Mouse (Mus musculus): ENCODE results near the gene Nrp2. TPM values are rescaled to one million over a fixed set of nuclear protein-coding genes. Genes with fewer than 3 reads are reported as not detected.

Gene Nrp2
- total and polyA plus RNA-seq, 3 experiments: not detected

DNA sequence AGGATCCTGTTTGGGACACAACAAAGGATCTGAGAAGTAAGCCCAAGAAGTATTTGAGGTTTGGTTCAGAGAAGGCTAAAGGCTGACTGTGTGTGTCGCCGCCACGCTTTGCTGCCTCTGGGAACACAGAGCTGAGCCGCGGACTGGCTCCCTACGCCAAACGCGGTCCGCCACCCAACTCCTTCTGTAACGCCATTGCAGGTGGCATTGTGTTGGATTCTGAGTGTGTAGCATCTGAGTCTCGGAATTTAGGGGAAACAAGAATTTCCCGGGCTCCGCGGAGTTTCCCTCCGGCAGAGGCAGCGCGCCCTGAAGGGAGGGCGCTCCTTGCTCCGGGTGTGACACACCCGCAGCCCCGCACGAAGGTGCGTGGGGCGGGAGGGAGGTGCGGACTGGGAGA, 342 bp upstream of the Nrp2 start:
- no peaks in the 10 kb centered on the region for H3K27me3 ChIP-seq (ENCODE audit: control insufficient read depth in 1 of 2, insufficient read depth in 2 of 2, low read length in 2 of 2)
- no peaks in the 10 kb centered on the region for H3K4me1 ChIP-seq (ENCODE audit: control insufficient read depth in 1 of 2, insufficient read depth in 2 of 2, low read length in 2 of 2)
- no peak overlapping the region for H3K9ac ChIP-seq (ENCODE audit: control insufficient read depth, low read depth, low read length, poor library complexity, severe bottlenecking)
- no peaks in the 10 kb centered on the region for H3K9me3 ChIP-seq (replicated peaks; ENCODE audit: insufficient read depth, low read length)
- DNase-seq (ENCODE audit: low read depth, low spot score): no peak
- no peak overlapping the region for H3K27ac ChIP-seq (ENCODE audit: control insufficient read depth, low read depth, low read length)
- H3K4me3 ChIP-seq (ENCODE audit: control insufficient read depth in 1 of 2, insufficient read depth in 1 of 2, low read depth in 2 of 2, low read length in 2 of 2): no peak overlapping the region
- no peaks in the 10 kb centered on the region for H3K79me2 ChIP-seq (ENCODE audit: control insufficient read depth, insufficient read depth, low read length, poor library complexity)
- TF ChIP-seq RCOR1 (IDR thresholded peaks at IDR 0.05; ENCODE audit: low read depth, low read length) (no peak), HCFC1 (IDR thresholded peaks at IDR 0.05; ENCODE audit: low read depth, low read length) (no peak), ZMIZ1 (IDR thresholded peaks at IDR 0.05; ENCODE audit: low read depth, low read length) (no peak), ZNF384 (IDR thresholded peaks at IDR 0.05; ENCODE audit: low read depth, low read length) (no peak)
- H3K36me3 ChIP-seq (ENCODE audit: control insufficient read depth in 1 of 2, insufficient read depth in 2 of 2, low read length in 2 of 2): no peaks in the 10 kb centered on the region

DNA sequence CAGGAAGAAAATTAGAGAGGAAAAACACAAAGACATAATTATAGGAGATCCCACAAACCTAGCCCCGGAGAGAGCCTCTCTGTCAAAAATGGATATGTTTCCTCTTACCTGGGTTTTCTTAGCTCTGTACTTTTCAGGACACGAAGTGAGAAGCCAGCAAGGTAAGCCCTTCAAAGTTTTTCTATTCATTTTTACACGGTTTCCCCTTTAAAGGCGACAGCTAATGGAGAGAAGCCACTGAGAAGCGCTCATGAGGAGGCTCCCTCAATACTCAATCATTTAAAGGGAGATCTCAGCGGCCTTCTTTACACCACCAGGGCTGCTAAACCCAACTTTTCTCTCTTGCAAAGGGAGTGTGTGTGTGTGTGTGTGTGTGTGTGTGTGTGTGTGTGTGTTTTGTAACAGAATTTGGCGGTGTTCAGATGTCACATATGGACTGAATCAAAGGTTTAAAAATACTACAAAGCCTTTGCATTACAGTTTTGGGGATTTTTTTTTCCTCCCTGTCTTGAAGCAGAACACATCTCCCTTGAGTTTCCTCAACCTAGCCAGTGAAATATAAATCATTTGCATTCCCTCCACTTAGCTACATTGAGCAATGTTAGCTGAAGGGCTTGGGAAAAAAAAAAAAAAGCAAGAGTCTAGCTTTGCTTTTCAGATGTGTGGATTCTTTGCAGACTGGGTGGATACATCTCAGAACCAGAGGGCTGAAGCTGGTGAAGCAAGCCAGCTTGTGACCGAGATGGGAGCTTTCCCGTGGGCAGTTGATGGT, 1.2 kb downstream of the Nrp2 start:
- Histone ChIP-seq H3K27ac (ENCODE audit: control insufficient read depth, low read depth, low read length) (no peak overlapping the region), H3K9ac (ENCODE audit: control insufficient read depth, low read depth, low read length, poor library complexity, severe bottlenecking) (no peak overlapping the region), H3K36me3 (ENCODE audit: control insufficient read depth in 1 of 2, insufficient read depth in 2 of 2, low read length in 2 of 2) (no peaks in the 10 kb centered on the region), H3K27me3 (ENCODE audit: control insufficient read depth in 1 of 2, insufficient read depth in 2 of 2, low read length in 2 of 2) (no peaks in the 10 kb centered on the region), H3K9me3 (replicated peaks; ENCODE audit: insufficient read depth, low read length) (no peaks in the 10 kb centered on the region), H3K4me1 (ENCODE audit: control insufficient read depth in 1 of 2, insufficient read depth in 2 of 2, low read length in 2 of 2) (no peaks in the 10 kb centered on the region), H3K4me3 (ENCODE audit: control insufficient read depth in 1 of 2, insufficient read depth in 1 of 2, low read depth in 2 of 2, low read length in 2 of 2) (no peak overlapping the region), H3K79me2 (ENCODE audit: control insufficient read depth, insufficient read depth, low read length, poor library complexity) (no peaks in the 10 kb centered on the region)
- DNase-seq (ENCODE audit: low read depth, low spot score): no peak
- TF ChIP-seq ZKSCAN1 (IDR thresholded peaks at IDR 0.05; ENCODE audit: low read depth, low read length): no peak
- no peak for TF ChIP-seq RCOR1 (IDR thresholded peaks at IDR 0.05; ENCODE audit: low read depth, low read length)
- TF ChIP-seq ZMIZ1 (IDR thresholded peaks at IDR 0.05; ENCODE audit: low read depth, low read length): no peak
- no peak for TF ChIP-seq MYC (IDR thresholded peaks at IDR 0.05; ENCODE audit: low read depth, low read length)
- TF ChIP-seq USF2 (IDR thresholded peaks at IDR 0.05; ENCODE audit: borderline replicate concordance in 1 of 2, insufficient read depth in 1 of 2, low read depth in 1 of 2, low read length in 2 of 2): no peak

DNA sequence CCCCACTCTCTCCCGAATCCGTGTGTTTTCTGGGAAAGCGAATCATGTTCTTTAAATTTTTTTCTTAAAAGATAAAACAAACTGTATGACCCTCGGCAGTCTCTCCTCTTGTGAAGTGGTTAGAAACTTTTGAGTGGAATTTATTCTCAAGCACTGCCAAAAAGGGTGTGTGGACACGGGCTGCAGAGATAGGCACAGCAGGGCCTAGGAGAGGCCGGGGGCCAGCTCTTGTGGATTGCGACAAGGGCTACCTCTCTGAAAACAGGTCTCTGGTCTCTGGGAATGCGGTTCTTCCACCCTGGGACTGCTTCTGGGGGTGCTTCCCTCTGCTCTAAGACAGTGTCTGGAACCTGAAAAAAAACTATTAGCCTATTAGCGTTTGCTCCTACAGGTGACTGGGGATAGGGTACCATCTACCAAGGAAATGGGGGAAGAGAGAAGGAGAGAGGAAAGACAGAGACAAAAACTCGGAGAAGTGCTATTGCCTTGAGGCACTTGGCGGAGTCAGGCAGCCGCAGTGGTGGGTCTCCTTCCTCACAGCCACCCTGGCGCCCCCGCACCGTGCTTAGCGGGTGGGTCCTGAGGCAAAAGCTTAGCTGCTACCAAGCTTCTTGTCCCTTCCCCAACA, 1.9 kb downstream of the Nrp2 start:
- Histone ChIP-seq H3K9me3 (replicated peaks; ENCODE audit: insufficient read depth, low read length) (no peaks in the 10 kb centered on the region), H3K4me1 (ENCODE audit: control insufficient read depth in 1 of 2, insufficient read depth in 2 of 2, low read length in 2 of 2) (no peaks in the 10 kb centered on the region), H3K36me3 (ENCODE audit: control insufficient read depth in 1 of 2, insufficient read depth in 2 of 2, low read length in 2 of 2) (no peaks in the 10 kb centered on the region), H3K79me2 (ENCODE audit: control insufficient read depth, insufficient read depth, low read length, poor library complexity) (no peaks in the 10 kb centered on the region), H3K27ac (ENCODE audit: control insufficient read depth, low read depth, low read length) (no peak overlapping the region), H3K27me3 (ENCODE audit: control insufficient read depth in 1 of 2, insufficient read depth in 2 of 2, low read length in 2 of 2) (no peaks in the 10 kb centered on the region), H3K9ac (ENCODE audit: control insufficient read depth, low read depth, low read length, poor library complexity, severe bottlenecking) (no peak overlapping the region), H3K4me3 (ENCODE audit: control insufficient read depth in 1 of 2, insufficient read depth in 1 of 2, low read depth in 2 of 2, low read length in 2 of 2) (no peak overlapping the region)
- TF ChIP-seq ZMIZ1 (IDR thresholded peaks at IDR 0.05; ENCODE audit: low read depth, low read length): no peak
- no peak for TF ChIP-seq EP300 (IDR thresholded peaks at IDR 0.05; ENCODE audit: low read depth in 1 of 2, low read length in 2 of 2)
- TF ChIP-seq SIN3A (IDR thresholded peaks at IDR 0.05; ENCODE audit: low read length): no peak
- TF ChIP-seq ETS1 (IDR thresholded peaks at IDR 0.05; ENCODE audit: low read depth, low read length): no peak
- no peak for TF ChIP-seq CHD2 (IDR thresholded peaks at IDR 0.05; ENCODE audit: low read length)
- no peak for TF ChIP-seq USF1 (IDR thresholded peaks at IDR 0.05; ENCODE audit: low read depth, low read length)
- no peak for TF ChIP-seq POLR2AphosphoS2 (IDR thresholded peaks at IDR 0.05; ENCODE audit: low read length)
- TF ChIP-seq GATA1 (IDR thresholded peaks at IDR 0.05; ENCODE audit: low read depth, low read length): no peak
- TF ChIP-seq ZC3H11A (IDR thresholded peaks at IDR 0.05; ENCODE audit: low read depth, low read length): no peak
- TF ChIP-seq BHLHE40 (IDR thresholded peaks at IDR 0.05; ENCODE audit: borderline replicate concordance, low read depth, low read length): no peak
- no peak for DNase-seq (ENCODE audit: low read depth, low spot score)
